In the genomic region with DNA sequence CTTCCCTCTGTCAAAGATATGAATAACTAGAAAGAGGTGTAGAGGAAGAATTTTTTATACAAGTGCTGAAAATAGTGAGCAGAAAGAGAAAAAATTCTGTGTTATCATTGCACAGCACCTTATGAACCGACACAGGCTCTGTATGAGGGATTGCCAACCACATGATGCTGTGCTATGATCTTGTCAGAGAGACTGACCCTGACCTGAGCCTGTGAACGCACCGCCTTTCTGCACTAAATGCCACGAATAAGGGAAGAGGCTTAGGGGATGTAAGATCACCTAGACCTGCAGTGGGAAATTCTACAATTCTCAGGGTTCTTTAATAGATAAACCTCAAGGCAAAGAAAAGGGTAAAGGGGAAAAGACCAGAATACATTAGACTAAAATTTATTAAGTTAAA, we compare ENCODE assay signal across 13 mouse cellular contexts. TPM values are rescaled to one million over a fixed set of nuclear protein-coding genes. Genes with fewer than 3 reads are reported as not detected.
"Had no signal": no experiment of that assay in that cellular context is flagged by ENCODE, and none has a peak within 500 bp of the region (broad histone marks: within the 10 kb centered on the region; RNA-seq: fewer than 3 reads in every experiment).

No protein-coding gene starts in this region.

- DNase-seq: left cerebral cortex, postnatal 4 days; liver; liver, embryonic 13.5 days; liver, postnatal 0 days; lung, adult 18-20 months; lung, adult 2 months; lung, embryonic 14.5 days; lung, postnatal 10 days; lung, postnatal 14 days; lung, postnatal 36 days; lung, postnatal 4 days; midbrain, embryonic 14.5 days had no signal

RNA-seq across cellular contexts. Expression of gene Gm12216, which starts 17.4 kb away (rescaled TPM):
- total RNA-seq: midbrain, postnatal 0 days had no signal
